In the genomic region with DNA sequence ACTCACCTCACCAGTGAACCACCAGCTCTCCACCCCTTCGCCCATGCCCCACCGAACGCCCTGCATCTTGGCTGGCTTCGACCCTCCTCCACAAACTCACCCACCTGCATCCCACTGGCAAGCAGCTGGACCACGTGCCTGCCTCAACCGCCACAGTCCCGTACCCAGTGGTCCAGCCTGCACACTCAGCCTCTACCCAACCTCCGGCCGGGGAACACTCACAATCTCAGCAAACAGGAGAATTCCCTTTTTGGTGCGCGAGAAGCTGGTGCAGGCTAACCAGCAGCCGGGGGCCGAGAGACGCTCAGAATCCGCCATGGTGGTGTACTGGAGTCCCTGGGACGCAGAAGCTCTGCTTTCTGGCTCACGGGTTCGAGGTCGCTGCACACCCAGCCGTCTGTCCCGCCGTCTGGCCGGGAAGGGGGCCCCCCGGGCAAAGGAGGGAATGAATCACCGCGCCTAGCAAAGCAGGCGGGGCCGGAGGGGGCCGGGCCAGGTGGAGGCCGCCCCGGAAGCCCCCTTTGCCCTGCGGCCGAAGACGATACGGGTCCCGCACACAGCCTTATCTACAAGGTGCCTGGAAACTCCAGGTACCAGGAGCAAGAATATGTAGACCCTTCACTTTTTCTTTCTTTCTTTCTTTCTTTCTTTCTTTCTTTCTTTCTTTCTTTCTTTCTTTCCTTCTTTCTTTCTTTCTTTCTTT, we compare ENCODE assay signal across 8 mouse cellular contexts. TPM values are rescaled to one million over a fixed set of nuclear protein-coding genes. Genes with fewer than 3 reads are reported as not detected.
DNase-seq lines count a peak whose midpoint lies in the region; ATAC-seq and TF ChIP-seq lines count a peak whose summit lies in the region.

Gene Plp2 (minus strand): TSS at position 470 of the 703 bp plus-strand sequence.

- H3K27ac ChIP-seq in MEL (ENCODE audit: control insufficient read depth, low read depth, low read length) = peak within 1 kb of the TSS; percentile 95
- peak within 1 kb of the TSS; percentile 50; the same call in 1 of the 2 replicates for H3K27ac ChIP-seq in embryonic facial prominence, embryonic 12.5 days
- peak within 1 kb of the TSS; percentile 64; the same call in 1 of the 2 replicates for H3K27ac ChIP-seq in heart, embryonic 11.5 days (ENCODE audit: low read depth, low read length)
- H3K27ac ChIP-seq in kidney, embryonic 15.5 days = peak within 1 kb of the TSS; percentile 91
- H3K27ac ChIP-seq in stomach, embryonic 14.5 days (ENCODE audit: low read length) = peak within 1 kb of the TSS; percentile 85

- DNase-seq in A20 (ENCODE audit: low read depth, low spot score) (peak; percentile 75), MEL (ENCODE audit: low read depth, low spot score) (peak; percentile 76)
- peak; percentile 60 to 72 for DNase-seq in lung, postnatal 4 days
- no peak for DNase-seq in testis, postnatal 10 days (ENCODE audit: low spot score)

- peak in 1 of 2 experiments; percentile 60; a peak in 2 of 4 replicates for TF ChIP-seq POLR2A in MEL (IDR thresholded peaks at IDR 0.05; ENCODE audit: control insufficient read depth in 1 of 2, insufficient read depth in 1 of 2, low read depth in 1 of 2, low read length in 2 of 2, poor library complexity in 1 of 2)

- H3K27me3 ChIP-seq in MEL (ENCODE audit: control insufficient read depth in 1 of 2, insufficient read depth in 2 of 2, low read length in 2 of 2) = no peaks in the 10 kb centered on the region
- H3K27me3 ChIP-seq in embryonic facial prominence, embryonic 12.5 days = no peaks in the 10 kb centered on the region
- no peaks in the 10 kb centered on the region for H3K27me3 ChIP-seq in heart, embryonic 11.5 days (ENCODE audit: control insufficient read depth, insufficient read depth, low read length)
- H3K27me3 ChIP-seq in kidney, embryonic 15.5 days = no peaks in the 10 kb centered on the region
- H3K27me3 ChIP-seq in stomach, embryonic 14.5 days (ENCODE audit: control insufficient read depth, insufficient read depth, low read length) = no peaks in the 10 kb centered on the region

- TF ChIP-seq RAD21 in MEL (IDR thresholded peaks at IDR 0.05; ENCODE audit: low read depth, low read length) = no peak

- no peak for ATAC-seq in embryonic facial prominence, embryonic 12.5 days (ENCODE audit: insufficient number of reproducible peaks, insufficient read depth, low FRiP score, low TSS enrichment)
- ATAC-seq in heart, embryonic 11.5 days (replicated peaks; ENCODE audit: insufficient number of reproducible peaks, low FRiP score, low TSS enrichment) = no peak; the same call in 1 of the 2 replicates
- ATAC-seq in kidney, embryonic 15.5 days (replicated peaks; ENCODE audit: low FRiP score) = peak; percentile 40
- peak; percentile 43 for ATAC-seq in stomach, embryonic 14.5 days (ENCODE audit: insufficient number of reproducible peaks, insufficient read depth, low FRiP score, low read depth)

- peaks cover 11 to 25% of the 10 kb centered on the region in 2 experiments for H3K4me1 ChIP-seq in MEL (ENCODE audit: control insufficient read depth in 1 of 2, insufficient read depth in 2 of 2, low read length in 2 of 2)
- H3K4me1 ChIP-seq in embryonic facial prominence, embryonic 12.5 days = no peaks in the 10 kb centered on the region
- peaks cover 5% of the 10 kb centered on the region; the same call in 1 of the 2 replicates for H3K4me1 ChIP-seq in heart, embryonic 11.5 days (ENCODE audit: control insufficient read depth, insufficient read depth, low read length)
- peaks cover 27% of the 10 kb centered on the region for H3K4me1 ChIP-seq in kidney, embryonic 15.5 days
- H3K4me1 ChIP-seq in stomach, embryonic 14.5 days (ENCODE audit: control insufficient read depth, insufficient read depth, low read length) = peaks cover 6% of the 10 kb centered on the region; the same call in 1 of the 2 replicates

- H3K9ac ChIP-seq in MEL (ENCODE audit: control insufficient read depth, low read depth, low read length, poor library complexity, severe bottlenecking) = peak within 1 kb of the TSS; percentile 74
- peak within 1 kb of the TSS; percentile 53 for H3K9ac ChIP-seq in embryonic facial prominence, embryonic 12.5 days
- H3K9ac ChIP-seq in heart, embryonic 11.5 days (ENCODE audit: low read depth, low read length) = peak within 1 kb of the TSS; percentile 72
- peak within 1 kb of the TSS; percentile 52 for H3K9ac ChIP-seq in kidney, embryonic 15.5 days
- H3K9ac ChIP-seq in stomach, embryonic 14.5 days (replicated peaks; ENCODE audit: low read depth, low read length) = peak within 1 kb of the TSS; percentile 48; the same call in 1 of the 2 replicates

- peak within 1 kb of the TSS; percentile 65 to 79 for H3K4me3 ChIP-seq in MEL (ENCODE audit: control insufficient read depth in 1 of 2, insufficient read depth in 1 of 2, low read depth in 2 of 2, low read length in 2 of 2)
- peak within 1 kb of the TSS; percentile 46 for H3K4me3 ChIP-seq in embryonic facial prominence, embryonic 12.5 days
- peak within 1 kb of the TSS; percentile 61 for H3K4me3 ChIP-seq in heart, embryonic 11.5 days (ENCODE audit: low read depth, low read length)
- H3K4me3 ChIP-seq in kidney, embryonic 15.5 days (replicated peaks) = peak within 1 kb of the TSS; percentile 53
- peak within 1 kb of the TSS; percentile 43 for H3K4me3 ChIP-seq in stomach, embryonic 14.5 days (ENCODE audit: low read depth, low read length)

- 21% methylated on average over 36 of the region's 36 CpGs for WGBS in embryonic facial prominence, embryonic 12.5 days
- WGBS in heart, embryonic 11.5 days (ENCODE audit: insufficient replicate concordance) = 18% methylated on average over 36 of the region's 36 CpGs
- WGBS in kidney, embryonic 15.5 days = 23% methylated on average over 35 of the region's 36 CpGs
- 21% methylated on average over 30 of the region's 36 CpGs for WGBS in stomach, embryonic 14.5 days

- TF ChIP-seq CTCF in MEL (IDR thresholded peaks at IDR 0.05 in 2 of 3, conservative IDR thresholded peaks at IDR 0.05 in 1 of 3; ENCODE audit: control insufficient read depth in 1 of 3, insufficient read depth in 1 of 3, low read depth in 2 of 3, low read length in 3 of 3, poor library complexity in 1 of 3, severe bottlenecking in 1 of 3) = no peak

- peak within 1 kb of the TSS; percentile 48 for H3K4me2 ChIP-seq in embryonic facial prominence, embryonic 12.5 days (replicated peaks)
- H3K4me2 ChIP-seq in heart, embryonic 11.5 days = peak within 1 kb of the TSS; percentile 59
- peak within 1 kb of the TSS; percentile 62 for H3K4me2 ChIP-seq in kidney, embryonic 15.5 days
- H3K4me2 ChIP-seq in stomach, embryonic 14.5 days (replicated peaks; ENCODE audit: low read depth, low read length) = peak within 1 kb of the TSS; percentile 44

- TF ChIP-seq EP300 in MEL (IDR thresholded peaks at IDR 0.05; ENCODE audit: low read depth in 1 of 2, low read length in 2 of 2) = peak; percentile 18 to 43; a peak in 1 of 4 replicates

- no peaks in the 10 kb centered on the region for H3K9me3 ChIP-seq in MEL (replicated peaks; ENCODE audit: insufficient read depth, low read length)
- no peaks in the 10 kb centered on the region for H3K9me3 ChIP-seq in embryonic facial prominence, embryonic 12.5 days
- no peaks in the 10 kb centered on the region for H3K9me3 ChIP-seq in heart, embryonic 11.5 days (replicated peaks; ENCODE audit: control insufficient read depth, low read length)
- H3K9me3 ChIP-seq in kidney, embryonic 15.5 days (replicated peaks) = no peaks in the 10 kb centered on the region
- H3K9me3 ChIP-seq in stomach, embryonic 14.5 days (ENCODE audit: control insufficient read depth, low read depth, low read length) = no peaks in the 10 kb centered on the region

- H3K79me2 ChIP-seq in MEL (ENCODE audit: control insufficient read depth, insufficient read depth, low read length, poor library complexity) = peaks cover 5% of the 10 kb centered on the region; the same call in 1 of the 2 replicates

- H3K36me3 ChIP-seq in MEL (ENCODE audit: control insufficient read depth in 1 of 2, insufficient read depth in 2 of 2, low read length in 2 of 2) = peaks cover 0 to 22% of the 10 kb centered on the region in 2 experiments; a peak in 2 of 4 replicates
- no peaks in the 10 kb centered on the region for H3K36me3 ChIP-seq in embryonic facial prominence, embryonic 12.5 days
- no peaks in the 10 kb centered on the region for H3K36me3 ChIP-seq in heart, embryonic 11.5 days (ENCODE audit: control insufficient read depth, insufficient read depth, low read length)
- peaks cover 23% of the 10 kb centered on the region for H3K36me3 ChIP-seq in kidney, embryonic 15.5 days
- peaks cover 3% of the 10 kb centered on the region; the same call in 1 of the 2 replicates for H3K36me3 ChIP-seq in stomach, embryonic 14.5 days (ENCODE audit: control insufficient read depth, insufficient read depth, low read length)

TF ChIP-seq in MEL, 35 proteins besides CTCF, POLR2A, EP300 and RAD21 (continues in another document):
- TF ChIP-seq POLR2AphosphoS2 (IDR thresholded peaks at IDR 0.05; ENCODE audit: low read length) = no peak
- TF ChIP-seq MAX (IDR thresholded peaks at IDR 0.05; ENCODE audit: low read length) = peak; percentile 52
- TF ChIP-seq USF1 (IDR thresholded peaks at IDR 0.05; ENCODE audit: low read depth, low read length) = peak; percentile 40; the same call in 1 of the 2 replicates
- no peak for TF ChIP-seq E2F4 (IDR thresholded peaks at IDR 0.05; ENCODE audit: borderline replicate concordance, low read depth, low read length)
- TF ChIP-seq ETS1 (IDR thresholded peaks at IDR 0.05; ENCODE audit: low read depth, low read length) = no peak; the same call in 1 of the 2 replicates
- TF ChIP-seq ZC3H11A (IDR thresholded peaks at IDR 0.05; ENCODE audit: low read depth, low read length) = no peak
- TF ChIP-seq HCFC1 (IDR thresholded peaks at IDR 0.05; ENCODE audit: low read depth, low read length) = peak; percentile 64
- no peak for TF ChIP-seq GABPA (IDR thresholded peaks at IDR 0.05; ENCODE audit: low read depth, low read length)
- no peak for TF ChIP-seq TAL1 (IDR thresholded peaks at IDR 0.05; ENCODE audit: low read length)
- TF ChIP-seq MXI1 (IDR thresholded peaks at IDR 0.05; ENCODE audit: low read depth, low read length) = peak; percentile 48; the same call in 1 of the 2 replicates
- no peak; the same call in none of the 2 replicates for TF ChIP-seq NELFE (IDR thresholded peaks at IDR 0.05; ENCODE audit: low read depth, low read length)
- TF ChIP-seq RCOR1 (IDR thresholded peaks at IDR 0.05; ENCODE audit: low read depth, low read length) = peak; percentile 42; the same call in 1 of the 2 replicates
- TF ChIP-seq KAT2A (conservative IDR thresholded peaks at IDR 0.05; ENCODE audit: low read depth, low read length) = no peak

RNA-seq across cellular contexts. Expression of gene Plp2, which starts in this region (rescaled TPM):
- total RNA-seq in MEL (2012; rRNA removed) = 95.7 and 148 TPM in 2 replicates
- 100 to 1,000 TPM; 163 to 407 TPM for polyA plus RNA-seq in MEL (2012; ENCODE audit: insufficient read depth in 1 of 2, insufficient read length in 2 of 2, low read depth in 1 of 2, low replicate concordance in 2 of 2, missing spikeins in 1 of 2)
- 58.4 and 63.2 TPM in 2 replicates for polyA plus RNA-seq in embryonic facial prominence, embryonic 12.5 days (2016; fragmentation: Nextera tagmentation; extraction: Ambion mirVana)
- polyA plus RNA-seq in heart, embryonic 11.5 days (2014; fragmentation: Nextera tagmentation; extraction: Ambion mirVana) = 171 and 181 TPM in 2 replicates
- 156 and 168 TPM in 2 replicates for polyA plus RNA-seq in kidney, embryonic 15.5 days (2015; fragmentation: Nextera tagmentation; extraction: Ambion mirVana)
- 299 and 310 TPM in 2 replicates for polyA plus RNA-seq in stomach, embryonic 14.5 days (2014; fragmentation: Nextera tagmentation; extraction: Ambion mirVana)

Comparison
In these comparisons a context has a peak if more than half of its experiments do, and no peak if none do; other contexts are left out.
1. ATAC-seq: peak in kidney, embryonic 15.5 days (single experiment) and stomach, embryonic 14.5 days (single experiment); none in embryonic facial prominence, embryonic 12.5 days (single experiment) and heart, embryonic 11.5 days (single experiment).
2. Peak in every context shown above with its lines, with median percentiles within 50 percentile points of each other: H3K27ac ChIP-seq, H3K4me3 ChIP-seq, H3K9ac ChIP-seq and H3K4me2 ChIP-seq.